Mouse (Mus musculus) natural killer cell, adult 2 months (primary cell): Measurements from ENCODE around the gene Erich6b.

Source experiments
- DNase-seq, 2 experiments: peaks; one replicate each; pipeline ENCODE4 v3.0.0; 2022; ENCODE audit warnings: low spot score in 2 of 2

Erich6b gene

GRCm38 (mm10) chr14:75642080-75642479 lies at the start of gene Erich6b:
TSS of gene Erich6b (plus strand) at chr14:75642259.
- no peak for DNase-seq

DNA sequence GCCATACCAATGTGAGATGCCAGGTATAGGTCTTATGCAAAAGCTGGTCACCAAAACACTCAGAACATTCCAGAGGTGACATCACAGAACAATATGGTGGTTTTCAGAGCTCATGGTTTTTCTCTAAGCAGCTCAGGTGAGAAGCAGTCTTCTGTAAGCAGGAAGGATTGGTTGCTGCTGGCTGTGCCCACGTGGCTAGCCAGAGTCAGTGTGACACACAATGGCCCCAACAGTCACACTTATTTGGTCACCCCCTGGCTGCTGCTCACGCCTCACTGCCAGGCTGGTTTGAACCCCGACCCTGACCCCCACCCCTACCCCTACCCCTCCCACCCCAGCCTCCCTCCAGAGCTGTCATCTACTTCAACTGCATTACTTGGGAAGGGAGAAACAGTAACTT lies 49.1 kb upstream of the Erich6b start, which contains the start of gene Spert:
Spert (minus strand) TSS at position 139 of the 400 bp plus-strand sequence.
- no peak for DNase-seq

- no peak for DNase-seq
Observed at GRCm38 (mm10) chr14:75609176-75609575, 32.9 kb upstream of the Erich6b start.

DNA sequence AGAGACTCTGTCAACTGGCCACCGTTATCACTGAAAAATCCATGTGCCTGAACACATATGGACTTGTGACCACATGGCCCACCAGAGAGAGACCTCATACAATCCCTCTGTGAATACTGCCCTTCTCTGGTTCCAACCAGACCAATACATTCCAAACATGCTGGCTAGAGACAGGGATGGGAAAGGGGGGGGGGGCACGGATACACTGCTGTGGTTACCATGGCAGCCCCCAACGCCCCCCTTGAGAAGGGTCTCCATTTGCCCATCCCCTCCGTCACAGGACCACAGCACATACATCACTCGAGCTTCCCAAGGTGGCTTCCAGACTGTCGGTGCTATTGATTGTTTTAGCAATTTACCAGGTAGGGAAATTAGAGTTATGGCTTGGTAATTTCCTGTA lies 25.7 kb upstream of the Erich6b start:
- no peak for DNase-seq

- DNase-seq: no peak
Observed at GRCm38 (mm10) chr14:75622984-75623383, 19.1 kb upstream of the Erich6b start.

DNA sequence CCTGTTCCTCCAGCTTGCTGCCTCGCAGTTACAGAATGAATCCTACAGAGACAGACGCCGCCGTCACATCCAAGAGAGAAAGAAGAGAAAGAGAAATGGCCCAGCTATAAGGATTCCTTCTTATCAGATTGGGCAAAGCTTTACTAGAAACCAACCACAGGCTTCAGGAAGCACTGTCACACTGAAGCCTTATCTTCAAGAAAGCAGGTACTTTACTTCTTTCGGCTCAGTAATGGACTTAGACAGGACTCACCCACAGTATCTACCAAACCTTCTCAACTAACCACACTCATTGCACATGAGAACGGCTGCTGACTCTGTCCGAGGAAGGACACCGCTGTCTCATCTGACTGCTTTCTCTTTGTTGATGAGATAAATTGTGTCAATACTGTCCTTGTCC lies 13.2 kb upstream of the Erich6b start:
- no peak for DNase-seq

DNA sequence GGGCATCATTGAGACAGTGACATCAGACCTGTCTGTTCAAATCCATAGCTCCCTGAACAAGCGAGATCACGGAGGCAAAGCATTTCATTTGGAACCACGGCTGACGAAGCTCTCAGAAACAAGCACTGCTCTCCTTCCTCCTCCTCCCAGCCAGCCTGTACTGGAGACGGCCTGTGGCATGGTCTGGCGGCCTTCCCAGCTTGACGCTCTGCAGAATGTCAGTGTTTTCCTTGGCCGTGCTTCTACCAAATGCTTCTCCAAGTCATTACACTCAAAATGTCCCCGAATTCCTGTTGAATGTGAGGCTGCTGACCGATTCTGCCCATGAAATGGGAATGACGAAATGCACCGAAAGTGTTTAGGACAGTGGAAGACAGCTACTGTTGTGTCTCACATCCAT lies 6.7 kb upstream of the Erich6b start:
- no peak for DNase-seq

DNA sequence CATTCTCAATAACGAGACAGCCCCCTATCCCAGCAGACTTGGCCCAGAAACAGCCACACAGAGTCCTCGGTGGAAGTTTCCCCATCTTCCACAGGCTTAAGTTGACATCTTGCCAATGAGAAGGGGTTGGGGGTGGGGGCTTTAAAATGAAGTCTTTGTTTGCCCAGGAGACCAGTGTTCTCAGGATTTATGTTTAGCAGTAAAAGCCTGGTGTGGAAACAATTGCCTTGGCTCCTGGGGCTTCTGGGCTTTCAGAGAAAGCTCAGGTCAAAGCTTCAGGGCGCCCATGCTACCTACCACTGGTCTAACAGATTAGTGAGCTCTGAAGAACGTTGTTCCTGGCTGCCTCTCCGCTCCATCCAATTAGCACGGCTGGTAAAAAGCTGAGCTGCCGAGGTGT lies 6.0 kb upstream of the Erich6b start:
- DNase-seq: no peak

GRCm38 (mm10) chr14:75637641-75638040 lies 4.4 kb upstream of the Erich6b start:
- DNase-seq: no peak

DNA sequence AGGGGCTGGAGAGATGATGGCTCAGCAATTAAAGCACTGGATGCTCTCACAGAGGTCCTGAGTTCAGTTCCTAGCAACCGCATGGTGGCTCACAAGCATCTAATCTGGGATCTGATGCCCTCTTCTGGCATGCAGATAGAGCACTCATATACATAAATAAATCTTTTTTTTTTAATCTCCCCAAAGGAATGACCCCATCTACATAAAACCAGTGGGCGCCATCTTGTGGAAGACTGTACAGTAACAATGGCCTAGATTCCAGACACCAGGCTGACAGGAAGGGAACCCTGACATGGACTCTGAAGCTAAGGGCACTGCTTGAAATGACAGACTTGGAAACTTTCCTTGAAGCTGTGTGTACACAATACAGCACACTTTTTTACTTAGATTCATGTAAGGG lies 1.2 kb upstream of the Erich6b start:
- no peak for DNase-seq

DNA sequence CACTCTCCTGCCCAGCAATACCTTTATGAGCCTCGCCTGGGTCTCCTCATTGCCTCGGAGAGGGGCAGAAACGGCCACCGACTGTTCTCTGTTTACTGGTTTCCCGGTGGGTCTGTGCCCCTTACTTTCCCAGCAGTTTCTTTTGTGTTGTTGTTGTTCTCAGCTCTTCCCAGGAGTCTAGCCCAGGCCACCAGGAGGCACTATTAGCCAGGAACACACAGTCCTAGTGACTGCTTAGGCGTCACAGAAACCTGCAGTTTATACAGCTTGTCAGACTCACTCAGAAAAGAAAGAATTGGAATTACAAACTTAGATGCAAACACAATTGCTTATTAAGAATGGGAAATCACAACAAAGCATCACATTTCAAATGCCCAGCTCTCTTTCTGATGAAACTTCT lies 690 bp upstream of the Erich6b start:
- DNase-seq: no peak

- DNase-seq: no peak
Observed at GRCm38 (mm10) chr14:75645461-75645860, 3.4 kb downstream of the Erich6b start.

DNA sequence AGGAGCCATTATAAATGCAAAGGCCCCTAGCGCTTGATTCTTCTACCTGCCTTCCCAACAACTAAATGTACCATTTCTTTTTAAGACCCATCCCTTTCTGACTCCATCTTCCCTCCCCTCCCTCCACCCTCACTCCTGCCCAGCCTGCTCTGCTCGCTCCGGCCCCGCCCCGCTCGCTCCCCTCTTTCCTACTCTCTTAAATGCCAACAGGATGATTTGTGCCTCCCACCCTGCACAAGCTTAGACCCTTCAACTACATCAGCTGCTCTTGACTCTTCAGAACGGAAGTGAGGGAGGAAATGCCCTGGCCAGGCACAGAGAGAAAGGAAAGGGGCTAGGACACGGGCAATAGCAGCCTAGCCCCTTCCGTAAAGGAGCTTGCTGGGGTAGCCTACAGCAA lies 4.0 kb downstream of the Erich6b start:
- no peak for DNase-seq

GRCm38 (mm10) chr14:75646968-75647829 lies 5.1 kb downstream of the Erich6b start:
- no peak for DNase-seq

- no peak for DNase-seq
Observed at GRCm38 (mm10) chr14:75660936-75661335, 18.9 kb downstream of the Erich6b start.

- no peak for DNase-seq
Observed at GRCm38 (mm10) chr14:75661548-75661947, 19.5 kb downstream of the Erich6b start.

DNA sequence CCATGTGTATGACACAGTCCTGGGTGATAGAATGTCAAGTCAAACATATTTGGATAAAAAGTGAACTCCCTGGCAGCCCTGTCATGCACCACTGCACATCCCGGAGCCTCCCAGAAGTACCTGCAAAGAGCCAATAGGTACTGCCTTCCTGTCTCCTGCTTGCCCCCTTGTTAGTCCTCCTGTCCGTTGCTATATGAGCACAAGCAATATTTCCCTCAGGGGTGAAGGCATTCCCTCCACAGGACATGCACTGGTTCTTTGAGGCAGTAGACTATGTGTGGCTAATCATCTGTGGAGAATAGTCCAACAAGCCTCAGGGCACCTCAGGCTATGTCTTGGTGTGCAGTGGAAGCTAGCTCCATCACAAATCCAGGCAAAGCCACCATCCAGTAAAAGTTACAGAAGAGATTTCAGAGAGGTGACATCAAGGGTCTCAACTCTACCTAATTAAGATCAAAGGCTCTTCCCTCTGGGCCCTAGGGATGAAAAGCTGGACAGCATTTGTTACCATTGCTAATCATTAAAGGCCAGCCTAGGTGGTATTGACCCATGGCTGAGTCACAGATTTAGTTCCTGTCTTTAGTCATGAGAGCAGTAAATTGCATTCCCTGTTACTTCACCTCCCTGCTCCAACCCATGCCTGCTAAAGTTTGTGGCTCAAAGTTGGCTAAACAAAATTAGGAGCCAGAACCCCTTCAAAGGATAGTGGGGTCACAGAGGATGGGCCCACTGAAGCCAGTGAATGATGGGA lies 23.5 kb downstream of the Erich6b start:
- no peak for DNase-seq

DNA sequence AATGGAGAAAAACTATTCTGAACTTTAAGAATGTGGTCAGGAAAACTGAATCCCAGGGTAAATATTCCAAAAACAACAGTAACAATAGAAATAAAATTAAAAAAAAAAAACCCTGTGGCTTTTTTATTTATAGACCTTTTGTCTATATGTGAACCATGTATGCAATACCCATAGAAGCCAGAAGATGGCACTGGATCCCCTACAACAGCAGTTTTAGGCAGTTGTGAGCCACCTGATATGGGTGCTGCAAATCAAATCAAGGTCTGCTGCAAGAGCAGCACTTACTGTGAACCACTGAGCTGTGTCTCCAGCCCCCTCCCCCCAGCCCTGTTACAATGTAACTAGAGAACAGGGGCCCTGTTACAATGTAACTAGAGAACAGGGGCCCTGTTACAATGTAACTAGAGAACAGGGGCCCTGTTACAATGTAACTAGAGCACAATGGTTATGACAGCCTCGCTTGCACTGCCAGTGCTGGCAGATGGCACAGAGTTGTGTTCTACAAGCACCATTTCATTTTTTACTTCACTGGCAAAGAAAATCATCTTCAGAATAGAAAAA lies 27.1 kb downstream of the Erich6b start:
- no peak for DNase-seq

DNA sequence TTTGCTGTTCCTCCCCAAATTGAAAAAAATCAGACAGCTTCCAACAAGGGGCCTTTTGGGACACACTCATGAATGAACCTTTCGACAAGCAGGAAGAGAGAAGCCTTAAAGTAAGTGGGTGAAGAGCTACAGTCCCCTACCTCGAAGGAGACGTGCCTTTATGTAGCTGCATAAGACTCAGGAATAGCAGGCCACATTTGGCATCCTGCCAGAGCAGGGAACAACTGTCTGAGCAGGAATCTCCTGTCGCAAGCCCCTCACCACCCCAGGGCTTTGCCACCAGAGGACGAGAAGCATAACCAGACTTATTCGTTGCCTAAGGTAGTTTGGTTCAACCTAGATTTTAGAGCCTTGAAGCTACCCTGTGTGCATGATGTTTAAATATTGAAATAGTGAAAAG lies 34.3 kb downstream of the Erich6b start:
- no peak for DNase-seq

- DNase-seq: no peak
Observed at GRCm38 (mm10) chr14:75690428-75690827, 48.4 kb downstream of the Erich6b start.

DNA sequence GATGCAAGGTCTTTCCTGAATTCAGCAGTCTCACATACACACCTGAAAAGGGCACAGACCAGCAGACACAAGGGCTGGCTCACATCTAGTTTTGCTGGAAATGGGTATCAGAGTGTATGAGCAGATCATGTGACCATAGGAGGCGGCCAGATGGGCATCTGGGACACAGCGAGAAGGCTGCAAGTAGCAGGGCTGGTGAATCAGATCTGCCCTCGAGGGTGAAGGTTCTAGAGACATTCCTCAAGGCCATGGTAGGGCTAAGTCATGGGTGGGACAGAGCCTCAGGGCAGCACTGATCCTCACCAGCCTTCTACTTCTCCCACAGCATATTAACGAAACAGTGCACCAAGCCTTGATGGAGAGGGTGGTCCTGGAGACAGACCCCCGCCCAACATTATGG lies 54.0 kb downstream of the Erich6b start:
- DNase-seq: no peak

DNA sequence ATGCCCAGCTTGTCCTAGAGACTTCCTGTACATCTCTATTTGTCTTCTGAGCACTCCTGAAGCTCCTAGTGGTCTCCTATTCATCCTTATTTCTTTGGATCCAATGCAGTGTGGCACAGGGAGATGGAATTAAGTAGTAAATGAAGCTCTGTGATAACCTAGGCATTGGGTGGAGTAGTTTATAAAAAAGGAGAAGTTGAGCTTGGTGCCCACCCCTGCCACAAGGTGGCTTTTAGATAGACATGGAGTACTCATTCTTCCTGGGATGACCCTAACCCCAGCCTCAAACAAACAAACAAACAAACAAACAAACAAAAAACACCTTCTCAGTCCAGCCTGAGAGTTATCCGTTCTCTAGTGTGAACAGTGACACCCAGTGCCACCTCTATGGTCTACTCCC lies 55.9 kb downstream of the Erich6b start:
- no peak for DNase-seq

DNA sequence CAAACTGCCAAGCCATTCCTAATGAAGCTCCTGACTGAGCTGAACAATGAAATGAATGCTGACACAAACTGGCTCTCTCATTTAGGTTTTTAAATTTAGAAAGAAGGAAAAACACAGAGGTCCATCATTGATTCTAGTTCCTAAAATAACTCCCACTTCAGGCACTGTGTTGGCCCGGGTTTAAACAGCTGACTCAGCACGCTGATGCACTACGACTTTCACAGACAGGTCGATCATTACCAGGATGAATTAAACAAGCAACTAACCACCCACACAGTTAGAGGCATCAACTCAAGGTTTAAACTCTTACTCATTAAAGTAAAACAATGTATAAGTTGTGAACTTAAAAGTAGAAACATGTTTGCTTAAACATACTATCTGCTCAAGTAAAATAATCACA lies 64.6 kb downstream of the Erich6b start:
- DNase-seq: no peak
